ENCODE assay signal across 21 mouse cellular contexts in the genomic region with DNA sequence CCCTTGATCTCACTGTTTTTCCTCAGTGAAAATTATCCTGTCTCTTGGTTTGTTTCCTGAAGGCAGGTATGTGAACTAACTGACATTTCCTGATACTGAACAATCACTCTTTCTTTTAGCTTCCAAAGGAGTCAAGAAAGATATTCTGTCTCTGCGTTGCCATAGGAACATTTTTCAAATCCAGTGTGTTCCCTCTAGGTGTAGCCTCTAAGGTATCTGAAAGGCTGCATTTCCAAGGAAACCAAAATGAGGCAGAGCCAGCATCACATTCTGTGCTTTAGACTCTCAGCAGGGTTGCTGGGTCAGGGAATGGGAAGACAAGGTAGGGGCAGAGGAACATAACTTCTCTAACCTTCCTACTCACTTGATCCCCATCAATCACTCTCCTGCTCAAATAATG.
"Had no signal": no experiment of that assay in that cellular context is flagged by ENCODE, and none has a peak within 500 bp of the region (broad histone marks: within the 10 kb centered on the region; RNA-seq: fewer than 3 reads in every experiment).

No protein-coding gene starts in this region.

- H3K36me3 ChIP-seq: liver, embryonic 13.5 days; liver, embryonic 15.5 days; lung, embryonic 15.5 days; neural tube, embryonic 13.5 days; neural tube, embryonic 15.5 days had no signal

- H3K4me3 ChIP-seq: liver, embryonic 13.5 days; liver, embryonic 15.5 days; lung, embryonic 15.5 days; megakaryocyte, embryonic 14.5 days; myocyte; neural tube, embryonic 13.5 days; neural tube, embryonic 15.5 days had no signal

- H3K27ac ChIP-seq: liver, embryonic 13.5 days; liver, embryonic 15.5 days; lung, embryonic 15.5 days; macrophage; neural tube, embryonic 13.5 days; neural tube, embryonic 15.5 days had no signal

- H3K4me2 ChIP-seq: liver, embryonic 13.5 days; liver, embryonic 15.5 days; lung, embryonic 15.5 days; neural tube, embryonic 13.5 days; neural tube, embryonic 15.5 days had no signal

- H3K27me3 ChIP-seq: liver, embryonic 13.5 days; liver, embryonic 15.5 days; lung, embryonic 15.5 days; neural tube, embryonic 13.5 days; neural tube, embryonic 15.5 days had no signal

- DNase-seq: liver, embryonic 13.5 days; liver, postnatal 0 days; lung, adult 2 months; lung, postnatal 14 days; lung, postnatal 36 days; retina, postnatal 1 day; right cerebral cortex, adult 18-20 months; right cerebral cortex, postnatal 25 days; right cerebral cortex, postnatal 4 days; spleen, adult 18-20 months; thymus, adult 18-20 months; thymus, postnatal 14 days; thymus, postnatal 36 days had no signal

- H3K4me1 ChIP-seq: liver, embryonic 13.5 days; liver, embryonic 15.5 days; lung, embryonic 15.5 days; megakaryocyte, embryonic 14.5 days; neural tube, embryonic 13.5 days; neural tube, embryonic 15.5 days had no signal

- ATAC-seq: liver, postnatal 0 days; lung, postnatal 0 days had no signal

- H3K9ac ChIP-seq: liver, embryonic 13.5 days; liver, embryonic 15.5 days; liver, postnatal 0 days; lung, embryonic 15.5 days; neural tube, embryonic 13.5 days; neural tube, embryonic 15.5 days had no signal

- H3K9me3 ChIP-seq: liver, embryonic 13.5 days; liver, embryonic 15.5 days; lung, embryonic 15.5 days; megakaryocyte, embryonic 14.5 days; neural tube, embryonic 13.5 days; neural tube, embryonic 15.5 days had no signal
